Mouse (Mus musculus) thymus, adult 2 months (tissue): Measurements from ENCODE around the gene Mob1b.

Experiments
- CTCF ChIP-seq: fragments of 200-500 bp; IDR thresholded peaks from 2 replicates; pipeline ENCODE4 v1.5.1; 2012; ENCODE audit warnings: mild to moderate bottlenecking, control low read depth, low read length, moderate library complexity, borderline replicate concordance; ENCODE audit not compliant: control insufficient read depth, poor library complexity, insufficient read depth; ENCODE audit errors: extremely low read depth
- POLR2A ChIP-seq: fragments of 200-500 bp; IDR thresholded peaks from 2 replicates; pipeline ENCODE4 v1.6.1; 2012; ENCODE audit warnings: mild to moderate bottlenecking, low read length, control low read depth, moderate library complexity; ENCODE audit not compliant: control insufficient read depth, poor library complexity, insufficient read depth; ENCODE audit errors: extremely low read depth

DNA sequence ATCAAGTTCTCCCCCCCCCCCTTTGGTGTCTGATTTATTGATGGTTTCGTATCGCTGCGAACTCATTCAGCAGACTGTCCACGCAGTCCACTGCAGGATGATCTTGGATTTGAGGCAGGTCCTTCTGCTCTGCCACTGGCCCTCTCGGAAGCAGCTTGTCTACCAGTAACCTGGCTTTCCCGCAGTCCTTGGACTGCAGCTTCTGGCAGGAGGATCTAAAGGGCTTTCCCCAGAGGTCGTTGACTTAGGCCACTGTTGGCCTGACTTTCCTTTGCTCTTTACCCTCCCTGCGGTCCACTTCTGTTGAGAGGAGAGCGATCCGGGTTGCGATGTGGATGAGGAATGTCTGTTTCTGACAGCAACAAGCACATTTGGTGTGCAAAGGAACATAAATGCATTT is 75.9 kb downstream of the Mob1b start:
- no peak for TF ChIP-seq POLR2A
- TF ChIP-seq CTCF, result no peak
